Mouse (Mus musculus) liver, embryonic 14.5 days (tissue): ENCODE data around the gene Tmem258. TPM values are rescaled to one million over a fixed set of nuclear protein-coding genes. Genes with fewer than 3 reads are reported as not detected.

Source experiments
- ATAC-seq: fragments of 200-750 bp; cut with Nextera tagmentation; 2 replicates; pipeline ENCODE4 v1.8.0; 2017; ENCODE audit warnings: moderate number of reproducible peaks, mild to moderate bottlenecking, moderate library complexity; ENCODE audit not compliant: insufficient read depth
- DNase-seq, 3 experiments: peaks; one replicate each; pipeline ENCODE4 v3.0.0-alpha.2; 2012 to 2013; ENCODE audit warnings: low read depth in 3 of 3, low spot score in 3 of 3
- H3K27ac ChIP-seq: fragments of 300-500 bp; sonication (generic); 2 replicates; pipeline ENCODE4 v1.5.1; 2014; ENCODE audit warnings: moderate library complexity, mild to moderate bottlenecking, control low read depth, inconsistent platforms
- H3K27me3 ChIP-seq: fragments of 300-500 bp; sonication (generic); 2 replicates; pipeline ENCODE4 v1.6.1; 2014; ENCODE audit warnings: mild to moderate bottlenecking, low read length, moderate library complexity; ENCODE audit not compliant: control insufficient read depth, insufficient read depth
- H3K36me3 ChIP-seq: fragments of 300-500 bp; sonication (generic); replicated peaks from 2 replicates; pipeline ENCODE4 v1.6.1; 2014; ENCODE audit warnings: low read depth; ENCODE audit not compliant: control insufficient read depth, insufficient read depth
- H3K4me1 ChIP-seq, 2 experiments: fragments of 200-500 bp in 1 of 2; fragments of 300-500 bp in 1 of 2; sonication (generic) in 1 of 2; replicated peaks; 2 replicates each; pipeline ENCODE4 v1.6.1; 2012 to 2014; ENCODE audit warnings: antibody characterized with exemption in 1 of 2, inconsistent platforms in 1 of 2, low read length in 1 of 2; ENCODE audit not compliant: control insufficient read depth in 2 of 2, insufficient read depth in 2 of 2
- H3K4me2 ChIP-seq: fragments of 300-500 bp; sonication (generic); 2 replicates; pipeline ENCODE4 v1.6.1; 2014; ENCODE audit warnings: low read depth, mild to moderate bottlenecking, control low read depth, moderate library complexity
- H3K4me3 ChIP-seq, 2 experiments: fragments of 200-500 bp in 1 of 2; fragments of 300-500 bp in 1 of 2; sonication (generic) in 1 of 2; 2 replicates each; pipeline ENCODE4 v1.5.1; 2012 to 2014; ENCODE audit warnings: low read depth in 2 of 2, low read length in 2 of 2, mild to moderate bottlenecking in 2 of 2, control low read depth in 1 of 2, inconsistent platforms in 1 of 2, moderate library complexity in 1 of 2; ENCODE audit not compliant: insufficient read depth in 1 of 2
- H3K9ac ChIP-seq: fragments of 300-500 bp; sonication (generic); replicated peaks from 2 replicates; pipeline ENCODE4 v1.6.1; 2014; ENCODE audit warnings: mild to moderate bottlenecking, control low read depth, moderate library complexity
- H3K9me3 ChIP-seq: fragments of 300-500 bp; sonication (generic); 2 replicates; pipeline ENCODE4 v1.6.1; 2016; ENCODE audit warnings: low read length, mixed read lengths; ENCODE audit not compliant: control insufficient read depth
- CTCF ChIP-seq: IDR thresholded peaks from 2 replicates; pipeline ENCODE4 v1.5.1; 2016; ENCODE audit warnings: antibody characterized with exemption, low read depth, control low read depth
- EP300 ChIP-seq: IDR thresholded peaks from 2 replicates; pipeline ENCODE4 v1.6.1; 2016; ENCODE audit warnings: antibody characterized with exemption, low read depth
- WGBS: fragments of 180-500 bp; shearing (Covaris S2); extraction: QIAGEN DNeasy Blood & Tissue Kit; methylation state at CpG from one replicate; pipeline ENCODE4 v1.1.7; 2014; ENCODE audit not compliant: insufficient replicate concordance; 5-methylcytosine and 5-hydroxymethylcytosine counted together
- polyA plus RNA-seq, 2 experiments: library from polyadenylated mRNA; depleted of rRNA in 1 of 2; stranded (reverse) in 1 of 2; unstranded in 1 of 2; fragments of >200 nt; fragmentation: Nextera tagmentation in 1 of 2; extraction: Ambion mirVana in 1 of 2; gene quantifications; 2 replicates each; pipeline versions ENCODE4 v1.2.1 to v1.2.3; 2012 to 2014

Tmem258 gene
- polyA plus RNA-seq, 2 experiments: 78.6 to 402 TPM

DNA sequence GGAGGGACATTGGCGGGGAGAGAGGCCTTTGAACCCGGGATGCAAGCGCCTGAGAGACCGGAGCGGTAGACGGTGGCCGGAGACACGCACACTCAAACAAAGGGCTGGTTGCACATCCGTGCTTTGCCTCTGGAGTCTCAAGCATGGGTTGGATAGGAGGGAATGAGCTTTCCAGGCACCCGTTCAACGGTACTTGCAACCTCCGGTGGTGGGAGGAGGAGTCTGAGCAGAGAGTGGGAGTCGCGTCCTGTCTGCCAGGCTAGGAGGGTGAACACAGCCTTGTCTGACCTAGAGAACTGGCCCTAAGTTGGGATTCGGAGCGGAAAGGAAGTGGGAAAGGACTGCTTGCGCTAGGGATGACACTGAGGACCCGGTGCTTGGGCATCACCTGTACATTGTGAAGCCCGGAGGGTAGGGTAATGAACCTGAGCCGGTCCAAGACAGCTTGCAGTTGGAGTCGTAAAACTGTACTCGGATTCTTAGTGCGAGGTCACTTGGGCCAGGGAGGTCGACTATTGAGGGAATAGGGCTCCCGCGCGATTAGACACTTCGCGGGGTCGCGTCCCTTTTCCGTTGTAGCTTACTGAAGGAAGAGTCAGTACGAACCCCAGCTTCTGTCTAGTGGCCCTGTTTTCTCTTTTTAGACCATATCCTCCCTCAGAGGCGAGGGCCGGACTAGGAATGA lies 20.4 kb upstream of the Tmem258 start:
- Histone ChIP-seq H3K9me3 (no peaks in the 10 kb centered on the region), H3K4me1 (peaks cover 5 to 21% of the 10 kb centered on the region in 2 experiments; a peak in 3 of 4 replicates), H3K27ac (peak overlapping the region; percentile 67), H3K27me3 (no peaks in the 10 kb centered on the region), H3K4me2 (peak overlapping the region; percentile 85), H3K9ac (peak overlapping the region; percentile 91), H3K36me3 (peaks cover 25% of the 10 kb centered on the region), H3K4me3 (peak overlapping the region; percentile 95 to 99)
- DNase-seq: peak in 1 of 3 experiments; percentile 58
- WGBS: 2% methylated on average over 35 of the region's 35 CpGs
- no peak for TF ChIP-seq CTCF
- TF ChIP-seq EP300: no peak
- ATAC-seq: peak; percentile 60

- no peaks in the 10 kb centered on the region for H3K27me3 ChIP-seq
- H3K4me1 ChIP-seq: peaks cover 5 to 21% of the 10 kb centered on the region in 2 experiments; a peak in 3 of 4 replicates
- H3K4me3 ChIP-seq: peak overlapping the region; percentile 95 to 99
- H3K27ac ChIP-seq: peak overlapping the region; percentile 31; the same call in 1 of the 2 replicates
- H3K9ac ChIP-seq: peak overlapping the region; percentile 91
- WGBS: 47% methylated on average over 12 of the region's 12 CpGs
- no peak for TF ChIP-seq CTCF
- TF ChIP-seq EP300: no peak
- H3K36me3 ChIP-seq: peaks cover 32% of the 10 kb centered on the region
- ATAC-seq: 0 out of 2 replicates have a peak, but pooled peaks have one; percentile 9
- no peak for DNase-seq
- H3K9me3 ChIP-seq: no peaks in the 10 kb centered on the region
- peak overlapping the region; percentile 85 for H3K4me2 ChIP-seq
These were observed 19.7 kb upstream of the Tmem258 start for GRCm38 (mm10) chr19:10184096-10184495.

- H3K4me1 ChIP-seq: peaks cover 5 to 22% of the 10 kb centered on the region in 2 experiments; a peak in 3 of 4 replicates
- H3K4me3 ChIP-seq: no peak overlapping the region
- TF ChIP-seq EP300 (no peak), CTCF (no peak)
- H3K36me3 ChIP-seq: peaks cover 41% of the 10 kb centered on the region
- no peak overlapping the region for H3K4me2 ChIP-seq
- WGBS: 91% methylated on average over 3 of the region's 3 CpGs
- H3K9me3 ChIP-seq: no peaks in the 10 kb centered on the region
- ATAC-seq: no peak
- no peaks in the 10 kb centered on the region for H3K27me3 ChIP-seq
- no peak overlapping the region for H3K9ac ChIP-seq
- DNase-seq: no peak
- no peak overlapping the region for H3K27ac ChIP-seq
These were observed 17.9 kb upstream of the Tmem258 start for GRCm38 (mm10) chr19:10185876-10186275.

DNA sequence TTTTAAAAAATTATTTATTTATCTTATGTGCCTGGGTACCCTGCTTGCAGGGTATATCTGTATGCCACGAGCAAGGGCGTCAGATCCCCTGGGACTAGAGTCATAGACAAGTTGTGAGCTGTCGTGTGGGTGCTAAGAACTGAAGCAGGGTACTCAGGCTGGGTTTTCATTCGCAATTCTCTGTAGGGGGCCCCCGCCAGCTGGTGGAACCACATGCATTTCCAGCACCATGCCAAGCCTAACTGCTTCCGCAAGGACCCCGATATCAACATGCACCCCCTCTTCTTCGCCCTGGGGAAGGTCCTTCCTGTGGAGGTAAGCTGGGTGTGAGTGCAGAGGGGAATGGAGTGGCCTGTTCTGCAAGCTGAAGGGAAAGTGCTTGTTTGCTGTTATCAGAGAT lies 17.2 kb upstream of the Tmem258 start:
- 87% methylated on average over 8 of the region's 8 CpGs for WGBS
- TF ChIP-seq EP300 (no peak), CTCF (no peak)
- no peak for DNase-seq
- Histone ChIP-seq H3K4me1 (peaks cover 5 to 24% of the 10 kb centered on the region in 2 experiments; a peak in 3 of 4 replicates), H3K9ac (no peak overlapping the region), H3K9me3 (no peaks in the 10 kb centered on the region), H3K27ac (no peak overlapping the region), H3K4me2 (no peak overlapping the region), H3K4me3 (no peak overlapping the region), H3K27me3 (no peaks in the 10 kb centered on the region), H3K36me3 (peaks cover 47% of the 10 kb centered on the region)
- no peak for ATAC-seq

- no peak overlapping the region for H3K27ac ChIP-seq
- DNase-seq (no peak), ATAC-seq (no peak)
- peaks cover 0 to 17% of the 10 kb centered on the region in 2 experiments; a peak in 3 of 4 replicates for H3K4me1 ChIP-seq
- H3K36me3 ChIP-seq: peaks cover 61% of the 10 kb centered on the region
- TF ChIP-seq EP300: no peak
- TF ChIP-seq CTCF: no peak
- 86% methylated on average over 10 of the region's 10 CpGs for WGBS
- H3K9me3 ChIP-seq: no peaks in the 10 kb centered on the region
- H3K27me3 ChIP-seq: no peaks in the 10 kb centered on the region
- H3K4me3 ChIP-seq: no peak overlapping the region
- no peak overlapping the region for H3K4me2 ChIP-seq
- H3K9ac ChIP-seq: no peak overlapping the region
These were observed 15.5 kb upstream of the Tmem258 start for GRCm38 (mm10) chr19:10188281-10188811.
